Mouse (Mus musculus) gastrocnemius, postnatal 10 days (tissue): Measurements from ENCODE around the gene Coa7. TPM values are rescaled to one million over a fixed set of nuclear protein-coding genes. Genes with fewer than 3 reads are reported as not detected.

Source experiments
- DNase-seq: peaks from one replicate; pipeline ENCODE4 v3.0.0; 2021; ENCODE audit warnings: mixed read lengths
- total RNA-seq, 2 experiments: library from RNA; stranded (reverse); gene quantifications; 2 replicates each; pipeline ENCODE4 v1.2.3; 2021

Coa7 gene
- total RNA-seq, 2 experiments from 2014 or later, result 21.7 to 24.4 TPM

DNA sequence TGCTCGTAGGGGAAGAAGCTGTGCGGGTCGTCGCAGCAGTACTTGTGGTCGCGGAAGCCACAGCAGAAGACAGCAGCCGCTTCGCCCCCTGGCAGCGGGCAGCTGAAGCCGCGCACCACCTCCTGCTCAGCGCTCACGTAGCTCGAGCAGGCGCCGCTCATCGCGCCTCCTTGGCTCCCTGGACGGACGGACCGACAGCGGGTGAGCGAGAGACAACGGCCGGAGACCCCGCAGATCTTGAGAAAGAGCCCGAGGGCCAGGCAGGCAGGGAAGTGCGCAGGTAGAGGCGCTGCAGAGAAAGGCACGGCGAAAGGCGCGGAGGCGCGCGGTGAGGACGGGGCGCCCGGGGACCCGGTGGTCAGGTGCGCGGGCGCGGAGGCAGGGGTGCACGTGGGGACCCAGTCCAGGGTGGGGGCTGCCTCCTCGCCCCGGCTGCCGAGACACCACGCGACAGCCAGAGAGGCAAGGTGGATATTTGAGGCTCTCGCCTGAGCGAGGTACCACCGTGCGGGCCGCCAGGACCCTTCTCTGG lies 55.3 kb downstream of the Coa7 start, which contains the start of gene Shisal2a:
Gene Shisal2a (minus strand): TSS at position 167 of the 532 bp plus-strand sequence.
- no peak for DNase-seq

- DNase-seq, result no peak
Observed at GRCm38 (mm10) chr4:108386087-108386486, 58.1 kb downstream of the Coa7 start.

- DNase-seq, result no peak
Observed at GRCm38 (mm10) chr4:108387106-108387505, 59.2 kb downstream of the Coa7 start.

DNA sequence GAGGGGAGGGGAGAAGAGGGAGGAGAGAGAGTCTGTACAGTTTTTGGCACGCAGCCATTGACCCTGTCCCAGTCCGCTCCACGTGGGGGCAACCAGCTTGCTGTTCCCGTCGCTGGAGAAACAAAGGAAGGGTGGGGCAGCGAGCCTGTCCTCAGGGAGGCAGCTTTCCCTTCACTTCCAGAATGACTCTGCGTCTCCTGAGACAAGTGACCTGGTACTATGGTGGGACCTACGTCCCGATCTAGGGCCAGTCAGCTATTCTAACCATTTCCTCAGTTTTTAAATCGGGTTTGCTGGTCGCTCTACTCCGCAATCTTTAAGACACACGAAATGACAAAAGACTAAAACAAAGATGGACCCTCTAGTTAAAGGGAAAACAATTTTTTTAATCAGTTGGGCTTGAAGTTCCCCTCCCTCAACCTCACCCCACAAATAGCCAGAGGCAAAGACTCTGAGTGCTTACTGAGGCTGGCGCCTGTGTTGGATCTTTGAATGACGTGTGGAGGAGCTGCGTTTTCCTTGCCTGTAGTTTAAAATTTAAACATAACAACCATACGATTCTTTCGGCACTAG lies 59.8 kb downstream of the Coa7 start:
- peak; percentile 72 for DNase-seq

DNA sequence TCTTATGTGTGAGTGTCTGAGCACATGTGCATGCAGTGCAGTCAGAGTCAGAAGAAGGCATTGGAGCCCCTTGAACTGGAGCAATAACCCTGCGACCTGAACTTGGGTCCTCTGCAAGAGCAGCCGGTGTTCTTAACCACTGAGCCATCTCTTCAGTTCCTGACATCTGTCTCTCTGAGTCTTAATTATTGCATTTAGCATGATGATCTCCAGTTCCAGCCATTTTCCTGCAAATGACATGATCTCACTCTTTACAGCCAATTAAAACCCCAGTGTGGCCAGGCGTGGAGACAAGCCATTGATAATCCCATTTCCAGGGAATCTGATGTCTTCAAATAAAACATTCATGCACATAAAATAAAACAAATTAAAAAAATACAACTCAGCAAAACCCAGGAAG lies 60.8 kb downstream of the Coa7 start:
- DNase-seq, result no peak

DNA sequence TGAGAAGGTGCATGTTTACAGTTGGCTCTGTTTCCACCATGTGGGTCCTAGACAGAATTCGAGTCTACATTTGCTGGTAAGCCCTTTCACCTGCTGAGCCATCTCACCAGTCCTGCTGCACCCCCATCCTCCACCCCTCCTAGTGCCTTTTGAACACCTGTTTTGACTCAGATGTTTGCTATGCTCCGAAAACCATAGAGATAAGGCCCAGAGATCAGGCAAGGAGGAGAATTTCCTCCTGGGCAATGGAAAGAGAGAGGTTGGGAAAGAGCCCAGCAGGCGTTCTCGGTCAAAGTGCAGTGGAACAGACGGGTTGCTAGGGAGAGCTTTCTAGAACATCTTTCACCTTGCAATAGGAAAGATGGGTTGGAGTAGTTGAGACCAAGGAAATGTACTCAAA lies 63.2 kb downstream of the Coa7 start:
- DNase-seq, result no peak

Other genes with a start within 250 kb of the Coa7 start
- 1 to 10 TPM; 7.6 to 9.7 TPM for gene Podn, start 231.7 kb upstream of the Coa7 start, total RNA-seq
- 100 to 1,000 TPM; 114 to 126 TPM for gene Scp2, start 183.1 kb upstream of the Coa7 start, total RNA-seq
- gene Echdc2, start 162.7 kb upstream of the Coa7 start, total RNA-seq, result 1 to 10 TPM; 3.1 to 3.4 TPM
- under 1 TPM; 0.20 to 0.40 TPM for gene Zyg11a, start 110.1 kb upstream of the Coa7 start, total RNA-seq
- gene Zyg11b, start 27.0 kb upstream of the Coa7 start, total RNA-seq, result 10 to 100 TPM; 32.8 to 33.8 TPM
- gene Shisal2a, start 55.2 kb downstream of the Coa7 start, total RNA-seq, result not detected
- gene Gpx7, start 78.8 kb downstream of the Coa7 start, total RNA-seq, result 10 to 100 TPM; 20.7 to 29.0 TPM
- gene Tut4, start 131.3 kb downstream of the Coa7 start, total RNA-seq, result 10 to 100 TPM; 21.9 to 28.8 TPM